Mouse (Mus musculus): ENCODE measurements around the gene Ctnnbl1. TPM values are rescaled to one million over a fixed set of nuclear protein-coding genes. Genes with fewer than 3 reads are reported as not detected.

Gene Ctnnbl1
- polyA plus RNA-seq, 1 experiment from 2014 or later: 89.4 TPM

DNA sequence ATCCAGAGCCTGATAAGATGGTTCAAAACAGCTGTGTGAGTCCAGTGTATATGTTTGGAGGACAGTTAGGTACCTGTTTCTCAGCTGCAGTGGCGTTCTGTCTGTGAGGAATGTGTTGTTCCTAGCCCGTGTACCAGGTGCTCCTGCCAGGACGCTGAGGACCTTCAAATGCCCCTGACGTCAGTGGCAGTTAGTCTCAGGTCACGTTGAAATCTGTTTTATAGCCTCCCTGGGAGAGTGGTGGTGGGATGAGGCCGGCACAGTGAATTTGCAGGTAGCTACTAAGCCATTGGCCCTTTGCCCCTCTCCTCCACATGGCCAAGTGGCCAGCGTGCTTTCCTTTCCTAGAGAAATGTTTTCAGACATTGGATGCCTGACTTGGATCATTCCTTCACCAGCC lies 18.6 kb downstream of the Ctnnbl1 start:
- no peak overlapping the region for H3K4me3 ChIP-seq (ENCODE audit: low read depth, low read length)
- ATAC-seq: no peak
- no peak for DNase-seq (ENCODE audit: low spot score)
- H3K4me2 ChIP-seq (ENCODE audit: low read length): no peak overlapping the region
- H3K27ac ChIP-seq (ENCODE audit: low read depth, low read length): no peak overlapping the region
- no peaks in the 10 kb centered on the region for H3K9me3 ChIP-seq (replicated peaks; ENCODE audit: control insufficient read depth, low read length)
- no peaks in the 10 kb centered on the region for H3K36me3 ChIP-seq (ENCODE audit: control insufficient read depth, insufficient read depth, low read length)
- no peak overlapping the region for H3K9ac ChIP-seq (ENCODE audit: low read length)
- 95% methylated on average over 7 of the region's 7 CpGs for WGBS
- H3K4me1 ChIP-seq (ENCODE audit: control insufficient read depth, insufficient read depth, low read length): peaks cover 35% of the 10 kb centered on the region
- no peaks in the 10 kb centered on the region for H3K27me3 ChIP-seq (replicated peaks; ENCODE audit: control insufficient read depth, insufficient read depth, low read length)

DNA sequence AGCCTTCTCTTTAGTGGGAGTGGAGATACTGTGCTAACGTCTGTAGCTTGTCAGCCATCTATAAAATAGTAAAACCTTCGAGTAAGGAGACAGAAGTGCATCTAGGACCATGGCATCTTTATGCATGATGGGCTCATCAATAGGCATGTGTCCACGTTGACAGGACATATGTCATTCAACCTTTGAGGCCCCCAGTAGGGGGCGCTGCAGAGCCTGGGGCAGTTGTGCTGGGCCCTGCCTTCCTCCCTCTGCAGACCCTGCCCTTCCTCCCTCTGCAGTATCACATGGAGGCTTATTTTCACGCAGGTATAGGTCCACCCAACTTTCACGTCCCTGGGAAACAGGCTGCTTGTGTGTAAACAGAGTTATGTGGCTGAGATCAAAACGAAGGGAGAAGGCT lies 19.0 kb downstream of the Ctnnbl1 start:
- 74% methylated on average over 7 of the region's 7 CpGs for WGBS
- Histone ChIP-seq H3K36me3 (ENCODE audit: control insufficient read depth, insufficient read depth, low read length) (no peaks in the 10 kb centered on the region), H3K27ac (ENCODE audit: low read depth, low read length) (no peak overlapping the region), H3K9ac (ENCODE audit: low read length) (no peak overlapping the region), H3K9me3 (replicated peaks; ENCODE audit: control insufficient read depth, low read length) (no peaks in the 10 kb centered on the region), H3K4me3 (ENCODE audit: low read depth, low read length) (no peak overlapping the region), H3K27me3 (replicated peaks; ENCODE audit: control insufficient read depth, insufficient read depth, low read length) (no peaks in the 10 kb centered on the region), H3K4me2 (ENCODE audit: low read length) (no peak overlapping the region), H3K4me1 (ENCODE audit: control insufficient read depth, insufficient read depth, low read length) (peaks cover 31% of the 10 kb centered on the region)
- ATAC-seq (no peak), DNase-seq (ENCODE audit: low spot score) (no peak)

- ATAC-seq: no peak
- Histone ChIP-seq H3K4me3 (ENCODE audit: low read depth, low read length) (no peak overlapping the region), H3K4me1 (ENCODE audit: control insufficient read depth, insufficient read depth, low read length) (peaks cover 9% of the 10 kb centered on the region; the same call in 1 of the 2 replicates), H3K27ac (ENCODE audit: low read depth, low read length) (no peak overlapping the region), H3K9me3 (replicated peaks; ENCODE audit: control insufficient read depth, low read length) (no peaks in the 10 kb centered on the region), H3K4me2 (ENCODE audit: low read length) (no peak overlapping the region), H3K36me3 (ENCODE audit: control insufficient read depth, insufficient read depth, low read length) (no peaks in the 10 kb centered on the region), H3K9ac (ENCODE audit: low read length) (no peak overlapping the region), H3K27me3 (replicated peaks; ENCODE audit: control insufficient read depth, insufficient read depth, low read length) (no peaks in the 10 kb centered on the region)
- no peak for DNase-seq (ENCODE audit: low spot score)
- WGBS: 91% methylated on average over 5 of the region's 5 CpGs
These were observed 21.2 kb downstream of the Ctnnbl1 start for GRCm38 (mm10) chr2:157758395-157758794.

GRCm38 (mm10) chr2:157759717-157760116 lies 22.5 kb downstream of the Ctnnbl1 start:
- Histone ChIP-seq H3K9me3 (replicated peaks; ENCODE audit: control insufficient read depth, low read length) (no peaks in the 10 kb centered on the region), H3K9ac (ENCODE audit: low read length) (no peak overlapping the region), H3K4me2 (ENCODE audit: low read length) (no peak overlapping the region), H3K4me3 (ENCODE audit: low read depth, low read length) (no peak overlapping the region), H3K36me3 (ENCODE audit: control insufficient read depth, insufficient read depth, low read length) (no peaks in the 10 kb centered on the region), H3K27ac (ENCODE audit: low read depth, low read length) (no peak overlapping the region), H3K27me3 (replicated peaks; ENCODE audit: control insufficient read depth, insufficient read depth, low read length) (no peaks in the 10 kb centered on the region), H3K4me1 (ENCODE audit: control insufficient read depth, insufficient read depth, low read length) (peaks cover 4% of the 10 kb centered on the region; the same call in 1 of the 2 replicates)
- ATAC-seq (no peak), DNase-seq (ENCODE audit: low spot score) (no peak)
- WGBS: 85% methylated on average over 6 of the region's 6 CpGs

DNA sequence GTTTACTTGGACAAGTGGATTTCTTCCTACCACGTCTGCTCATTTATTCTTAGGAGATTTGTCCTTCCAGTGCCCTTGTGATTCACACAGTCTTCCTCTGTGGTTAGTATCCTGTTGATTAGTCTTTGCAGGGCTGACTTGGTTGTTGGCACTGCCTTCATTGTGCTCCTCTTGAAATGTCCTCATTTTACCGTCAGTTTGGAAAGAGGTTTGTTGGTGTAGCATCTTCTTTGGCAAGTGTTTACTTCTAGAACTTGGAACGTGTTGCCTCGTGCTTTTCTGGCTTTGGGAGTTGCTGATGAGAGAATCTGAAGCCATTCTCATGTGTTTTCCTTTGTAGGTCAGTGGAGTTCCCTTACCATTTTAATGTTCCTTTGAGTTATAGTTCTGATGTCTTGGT lies 25.7 kb downstream of the Ctnnbl1 start:
- DNase-seq (ENCODE audit: low spot score) (no peak), ATAC-seq (no peak)
- Histone ChIP-seq H3K4me1 (ENCODE audit: control insufficient read depth, insufficient read depth, low read length) (peaks cover 3% of the 10 kb centered on the region; the same call in 1 of the 2 replicates), H3K4me3 (ENCODE audit: low read depth, low read length) (no peak overlapping the region), H3K4me2 (ENCODE audit: low read length) (no peak overlapping the region), H3K9me3 (replicated peaks; ENCODE audit: control insufficient read depth, low read length) (no peaks in the 10 kb centered on the region), H3K27ac (ENCODE audit: low read depth, low read length) (no peak overlapping the region), H3K9ac (ENCODE audit: low read length) (no peak overlapping the region), H3K27me3 (replicated peaks; ENCODE audit: control insufficient read depth, insufficient read depth, low read length) (no peaks in the 10 kb centered on the region), H3K36me3 (ENCODE audit: control insufficient read depth, insufficient read depth, low read length) (no peaks in the 10 kb centered on the region)
- WGBS: 86% methylated on average over 4 of the region's 4 CpGs

- peak; percentile 41 for DNase-seq (ENCODE audit: low spot score)
- Histone ChIP-seq H3K27ac (ENCODE audit: low read depth, low read length) (no peak overlapping the region), H3K4me1 (ENCODE audit: control insufficient read depth, insufficient read depth, low read length) (peaks cover 10% of the 10 kb centered on the region)
These were observed 29.4 kb downstream of the Ctnnbl1 start for GRCm38 (mm10) chr2:157766591-157766990.

GRCm38 (mm10) chr2:157768682-157769429 lies 31.7 kb downstream of the Ctnnbl1 start:
- Histone ChIP-seq H3K27ac (ENCODE audit: low read depth, low read length) (no peak overlapping the region), H3K4me2 (ENCODE audit: low read length) (no peak overlapping the region), H3K4me3 (ENCODE audit: low read depth, low read length) (no peak overlapping the region), H3K4me1 (ENCODE audit: control insufficient read depth, insufficient read depth, low read length) (peaks cover 17% of the 10 kb centered on the region), H3K9me3 (replicated peaks; ENCODE audit: control insufficient read depth, low read length) (no peaks in the 10 kb centered on the region), H3K27me3 (replicated peaks; ENCODE audit: control insufficient read depth, insufficient read depth, low read length) (no peaks in the 10 kb centered on the region), H3K9ac (ENCODE audit: low read length) (no peak overlapping the region), H3K36me3 (ENCODE audit: control insufficient read depth, insufficient read depth, low read length) (no peaks in the 10 kb centered on the region)
- ATAC-seq (no peak), DNase-seq (ENCODE audit: low spot score) (no peak)
- 38% methylated on average over 10 of the region's 10 CpGs for WGBS

More at GRCm38 (mm10) chr2:157766591-157766990, 29.4 kb downstream of the Ctnnbl1 start:
- H3K9ac ChIP-seq (ENCODE audit: low read length): no peak overlapping the region
- H3K4me2 ChIP-seq (ENCODE audit: low read length): no peak overlapping the region
- no peaks in the 10 kb centered on the region for H3K9me3 ChIP-seq (replicated peaks; ENCODE audit: control insufficient read depth, low read length)
- 60% methylated on average over 7 of the region's 7 CpGs for WGBS
- no peaks in the 10 kb centered on the region for H3K36me3 ChIP-seq (ENCODE audit: control insufficient read depth, insufficient read depth, low read length)
- no peaks in the 10 kb centered on the region for H3K27me3 ChIP-seq (replicated peaks; ENCODE audit: control insufficient read depth, insufficient read depth, low read length)
- no peak overlapping the region for H3K4me3 ChIP-seq (ENCODE audit: low read depth, low read length)
- ATAC-seq: 0 out of 2 replicates have a peak, but pooled peaks have one; percentile 37

GRCm38 (mm10) chr2:157770761-157771160 lies 33.6 kb downstream of the Ctnnbl1 start:
- no peak overlapping the region for H3K27ac ChIP-seq (ENCODE audit: low read depth, low read length)
- no peak overlapping the region for H3K4me3 ChIP-seq (ENCODE audit: low read depth, low read length)
- H3K27me3 ChIP-seq (replicated peaks; ENCODE audit: control insufficient read depth, insufficient read depth, low read length): no peaks in the 10 kb centered on the region
- H3K4me1 ChIP-seq (ENCODE audit: control insufficient read depth, insufficient read depth, low read length): peaks cover 17% of the 10 kb centered on the region
- H3K9me3 ChIP-seq (replicated peaks; ENCODE audit: control insufficient read depth, low read length): no peaks in the 10 kb centered on the region
- DNase-seq (ENCODE audit: low spot score) (no peak), ATAC-seq (no peak)
- no peak overlapping the region for H3K4me2 ChIP-seq (ENCODE audit: low read length)
- H3K9ac ChIP-seq (ENCODE audit: low read length): no peak overlapping the region
- H3K36me3 ChIP-seq (ENCODE audit: control insufficient read depth, insufficient read depth, low read length): peaks cover 15% of the 10 kb centered on the region
- WGBS: 61% methylated on average over 3 of the region's 3 CpGs

DNA sequence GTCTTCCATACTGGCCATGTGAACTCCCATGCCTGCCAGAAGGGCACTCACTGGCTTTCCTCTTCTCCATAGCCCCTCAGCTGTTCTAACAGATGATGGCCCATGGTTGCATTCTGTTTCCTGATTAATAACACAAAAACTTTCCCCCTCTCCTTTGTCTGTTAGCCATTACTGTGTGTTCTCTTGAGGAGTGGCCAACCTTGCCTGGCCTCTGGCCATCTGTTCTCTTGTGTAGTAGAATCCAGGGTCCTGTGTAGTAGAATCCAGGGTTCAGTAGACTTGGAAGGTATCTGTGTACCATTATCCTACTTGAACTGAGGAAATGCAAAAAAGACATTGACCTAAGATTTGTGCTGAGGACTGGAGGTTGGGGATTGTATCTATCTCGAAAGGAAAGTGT lies 36.5 kb downstream of the Ctnnbl1 start:
- peaks cover 18% of the 10 kb centered on the region for H3K36me3 ChIP-seq (ENCODE audit: control insufficient read depth, insufficient read depth, low read length)
- no peaks in the 10 kb centered on the region for H3K9me3 ChIP-seq (replicated peaks; ENCODE audit: control insufficient read depth, low read length)
- 82% methylated on average over 1 of the region's 1 CpGs for WGBS
- no peak for ATAC-seq
- no peak overlapping the region for H3K4me3 ChIP-seq (ENCODE audit: low read depth, low read length)
- H3K27me3 ChIP-seq (replicated peaks; ENCODE audit: control insufficient read depth, insufficient read depth, low read length): no peaks in the 10 kb centered on the region
- H3K4me1 ChIP-seq (ENCODE audit: control insufficient read depth, insufficient read depth, low read length): peaks cover 11% of the 10 kb centered on the region
- DNase-seq (ENCODE audit: low spot score): no peak
- no peak overlapping the region for H3K4me2 ChIP-seq (ENCODE audit: low read length)
- H3K27ac ChIP-seq (ENCODE audit: low read depth, low read length): no peak overlapping the region
- no peak overlapping the region for H3K9ac ChIP-seq (ENCODE audit: low read length)
